Mouse (Mus musculus) heart, embryonic 12.5 days (tissue): ENCODE measurements around the gene Elmsan1. TPM values are rescaled to one million over a fixed set of nuclear protein-coding genes. Genes with fewer than 3 reads are reported as not detected.

Experiments
- polyA plus RNA-seq: library from polyadenylated mRNA; unstranded; fragments of >200 nt; fragmentation: Nextera tagmentation; extraction: Ambion mirVana; gene quantifications from 2 replicates; pipeline ENCODE4 v1.2.1, GENCODE M21; 2016

The Elmsan1 gene
- polyA plus RNA-seq, 1 experiment from 2014 or later = 8.7 TPM

Other genes starting within 250 kb of the Elmsan1 start
- not detected in 2 replicates for gene Heatr4, start 234.0 kb downstream of the Elmsan1 start, polyA plus RNA-seq
- gene Acot2, start 231.0 kb downstream of the Elmsan1 start, polyA plus RNA-seq = 43.8 and 45.1 TPM in 2 replicates
- 20.0 and 21.3 TPM in 2 replicates for gene Acot1, start 209.4 kb downstream of the Elmsan1 start, polyA plus RNA-seq
- 0.36 and 0.64 TPM in 2 replicates for gene Acot4, start 180.5 kb downstream of the Elmsan1 start, polyA plus RNA-seq
- not detected in 2 replicates for gene Gm49366, start 179.9 kb downstream of the Elmsan1 start, polyA plus RNA-seq
- 0.27 and 0.64 TPM in 2 replicates for gene Acot3, start 166.7 kb downstream of the Elmsan1 start, polyA plus RNA-seq
- gene Acot5, start 149.6 kb downstream of the Elmsan1 start, polyA plus RNA-seq = 0.22 TPM in 1 of 2 replicates, not detected in the other
- 0.64 and 1.1 TPM in 2 replicates for gene Acot6, start 118.2 kb downstream of the Elmsan1 start, polyA plus RNA-seq
- 4.4 and 5.4 TPM in 2 replicates for gene Dnal1, start 104.5 kb downstream of the Elmsan1 start, polyA plus RNA-seq
- 0.40 and 0.68 TPM in 2 replicates for gene Pnma1, start 70.4 kb downstream of the Elmsan1 start, polyA plus RNA-seq
- 75.8 and 77.5 TPM in 2 replicates for gene Ptgr2, start 66.4 kb upstream of the Elmsan1 start, polyA plus RNA-seq
- gene Zfp410, start 98.0 kb upstream of the Elmsan1 start, polyA plus RNA-seq = 53.1 and 59.9 TPM in 2 replicates
- gene Coq6, start 142.8 kb upstream of the Elmsan1 start, polyA plus RNA-seq = 59.2 and 61.6 TPM in 2 replicates
- gene Fam161b, start 143.0 kb upstream of the Elmsan1 start, polyA plus RNA-seq = 5.0 and 5.2 TPM in 2 replicates
- gene Entpd5, start 190.1 kb upstream of the Elmsan1 start, polyA plus RNA-seq = 32.6 and 33.5 TPM in 2 replicates
- 1.4 and 1.5 TPM in 2 replicates for gene Bbof1, start 190.2 kb upstream of the Elmsan1 start, polyA plus RNA-seq
- 21.3 and 24.4 TPM in 2 replicates for gene Rnf113a2, start 198.3 kb upstream of the Elmsan1 start, polyA plus RNA-seq
- gene Aldh6a1, start 232.1 kb upstream of the Elmsan1 start, polyA plus RNA-seq = 43.6 and 43.9 TPM in 2 replicates
- gene Lin52, start 232.5 kb upstream of the Elmsan1 start, polyA plus RNA-seq = 15.4 and 15.8 TPM in 2 replicates